Mouse (Mus musculus) neutrophil, adult 83 days (primary cell): ENCODE data around the gene Ralgps2. TPM values are rescaled to one million over a fixed set of nuclear protein-coding genes. Genes with fewer than 3 reads are reported as not detected.

Source experiments
- total RNA-seq, 2 experiments: library from RNA; stranded (reverse); gene quantifications; one replicate each; pipeline ENCODE4 v1.2.4; 2023

Ralgps2 gene
- total RNA-seq, result 1 to 10 TPM; 4.1 to 7.0 TPM

DNA sequence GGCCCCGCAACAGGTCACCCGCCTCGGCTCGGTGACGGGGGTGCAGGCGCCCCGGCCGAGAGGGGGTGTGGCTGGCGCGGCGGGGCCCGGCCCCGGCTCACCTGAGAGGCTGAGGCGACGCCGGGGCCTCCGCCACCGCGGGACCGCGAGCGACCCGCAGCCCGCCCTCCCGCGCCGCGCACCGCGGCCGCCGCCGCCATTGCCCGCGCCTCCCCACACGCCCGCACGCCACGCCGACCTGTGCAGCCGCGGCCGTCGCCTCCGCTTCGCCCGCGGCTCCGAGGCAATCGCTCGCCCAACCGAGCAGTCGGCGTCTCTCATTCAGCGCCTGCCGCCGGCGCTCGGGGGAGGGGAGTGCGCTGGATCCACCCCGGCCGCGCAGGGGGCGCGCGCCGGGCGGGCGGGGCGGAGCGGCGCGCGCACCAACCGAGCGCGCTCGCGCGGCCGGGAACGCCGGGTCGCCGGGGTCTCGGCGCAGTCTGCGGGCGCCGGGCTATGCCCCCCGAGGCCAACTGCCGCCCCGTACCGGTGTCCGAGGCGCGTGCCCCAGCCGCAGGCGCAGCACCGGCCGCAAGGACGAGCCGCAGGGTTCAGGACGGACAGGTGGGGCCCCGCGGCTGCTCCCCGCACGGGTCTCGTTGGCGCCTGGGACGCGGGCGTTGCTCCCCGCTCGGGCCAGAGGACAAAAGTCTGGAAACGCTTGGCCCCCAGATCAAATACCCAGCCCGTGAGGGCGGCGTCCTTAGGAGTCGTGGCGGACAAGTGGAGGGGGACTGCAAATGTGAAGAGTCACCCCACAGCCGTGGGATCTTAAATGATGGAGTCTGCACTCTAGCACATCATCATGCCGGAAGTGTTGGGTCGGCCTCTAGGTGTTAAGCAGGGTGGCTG lies at the start of gene Ralgps2:
Gene Ralgps2 (minus strand): TSS at position 376 of the 891 bp plus-strand sequence.

DNA sequence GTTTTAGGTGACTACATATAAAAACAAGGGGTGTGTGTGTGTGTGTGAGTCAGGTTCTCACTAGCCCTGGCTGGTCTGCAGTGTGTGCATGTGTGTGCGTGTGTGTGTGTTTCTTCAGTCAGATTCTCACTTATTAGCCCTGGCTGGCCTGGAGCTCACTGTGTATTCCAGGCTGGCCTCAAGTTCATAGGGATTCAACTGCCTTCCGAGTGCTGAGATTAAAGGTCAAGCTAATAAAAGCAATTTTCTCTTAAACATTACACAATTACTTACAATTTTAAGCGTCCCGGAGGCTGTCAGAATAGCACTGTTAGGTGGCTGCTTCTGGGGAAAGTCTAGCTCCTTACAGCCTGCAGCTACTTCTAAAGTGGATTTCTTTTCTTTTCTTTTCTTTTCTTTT lies 101.2 kb downstream of the Ralgps2 start, which contains the start of gene Angptl1:
Gene Angptl1 (plus strand): TSS at position 386 of the 400 bp plus-strand sequence.

Other genes with a start within 250 kb of the Ralgps2 start
- 10 to 100 TPM; 21.4 to 22.6 TPM for gene Fam20b, start 220.5 kb downstream of the Ralgps2 start, total RNA-seq
- not detected for gene Angptl1, start 101.1 kb downstream of the Ralgps2 start, total RNA-seq
- not detected for gene Tex35, start 169.1 kb upstream of the Ralgps2 start, total RNA-seq